Mouse (Mus musculus): ENCODE data around the gene Stk38.

GRCm38 (mm10) chr17:29020444-29020843 is 12.6 kb upstream of the Stk38 start:
- no peak for TF ChIP-seq MAFK (IDR thresholded peaks at IDR 0.05; ENCODE audit: insufficient read depth, low read depth, low read length)
- no peak for TF ChIP-seq ZNF384 (IDR thresholded peaks at IDR 0.05; ENCODE audit: low read depth, low read length)
- TF ChIP-seq HCFC1 (IDR thresholded peaks at IDR 0.05; ENCODE audit: borderline replicate concordance, insufficient read depth, low read length) = no peak
